Mouse (Mus musculus) cerebellum, adult 11-12 months (tissue): ENCODE results near the gene Gopc.
"Not testable (repeated sequence)": the region's sequence is repeated elsewhere in the genome, so short reads cannot be mapped to it uniquely, and the experiment has no call there.

Experiments
- DNase-seq: peaks from one replicate; pipeline ENCODE4 v3.0.0; 2022

The Gopc gene

GRCm38 (mm10) chr10:52384823-52385610 lies 3.1 kb upstream of the Gopc start:
- peak; percentile 41 for DNase-seq

GRCm38 (mm10) chr10:52383522-52383921 lies 1.6 kb upstream of the Gopc start:
- no peak for DNase-seq

- DNase-seq: no peak
Measured at GRCm38 (mm10) chr10:52383022-52383421, 1.1 kb upstream of the Gopc start.

GRCm38 (mm10) chr10:52381321-52381801 lies 563 bp downstream of the Gopc start:
- DNase-seq: no peak

- no peak for DNase-seq
Measured at GRCm38 (mm10) chr10:52377813-52378212, 4.1 kb downstream of the Gopc start.

GRCm38 (mm10) chr10:52376422-52376821 lies 5.5 kb downstream of the Gopc start:
- DNase-seq: no peak

- no peak for DNase-seq
Measured at GRCm38 (mm10) chr10:52374651-52375050, 7.3 kb downstream of the Gopc start.

GRCm38 (mm10) chr10:52373834-52374233 lies 8.1 kb downstream of the Gopc start:
- DNase-seq: no peak

- peak; percentile 47 for DNase-seq
Measured at GRCm38 (mm10) chr10:52368376-52368775, 13.5 kb downstream of the Gopc start.

- no peak for DNase-seq
Measured at GRCm38 (mm10) chr10:52360862-52361609, 20.9 kb downstream of the Gopc start.

GRCm38 (mm10) chr10:52360241-52360735 lies 21.6 kb downstream of the Gopc start:
- DNase-seq: peak; percentile 71

GRCm38 (mm10) chr10:52358467-52358866 lies 23.5 kb downstream of the Gopc start, which contains the start of gene Gm26741:
TSS of gene Gm26741 (plus strand) at chr10:52358767.
- no peak for DNase-seq

GRCm38 (mm10) chr10:52353184-52353583 lies 28.7 kb downstream of the Gopc start:
- no peak for DNase-seq

GRCm38 (mm10) chr10:52343324-52343723 lies 38.6 kb downstream of the Gopc start:
- DNase-seq: not testable (repeated sequence)

GRCm38 (mm10) chr10:52331007-52331406 lies 50.9 kb downstream of the Gopc start:
- no peak for DNase-seq

GRCm38 (mm10) chr10:52321918-52322317 lies 60.0 kb downstream of the Gopc start:
- DNase-seq: no peak

- no peak for DNase-seq
Measured at GRCm38 (mm10) chr10:52319506-52320286, 62.2 kb downstream of the Gopc start.

GRCm38 (mm10) chr10:52309196-52309595 lies 72.7 kb downstream of the Gopc start:
- DNase-seq: no peak

- DNase-seq: no peak
Measured at GRCm38 (mm10) chr10:52304574-52304973, 77.3 kb downstream of the Gopc start.

- no peak for DNase-seq
Measured at GRCm38 (mm10) chr10:52302271-52302670, 79.7 kb downstream of the Gopc start.

GRCm38 (mm10) chr10:52301766-52302165 lies 80.2 kb downstream of the Gopc start:
- no peak for DNase-seq

GRCm38 (mm10) chr10:52298568-52298967 lies 83.4 kb downstream of the Gopc start:
- DNase-seq: not testable (repeated sequence)

GRCm38 (mm10) chr10:52295934-52296333 lies 86.0 kb downstream of the Gopc start:
- DNase-seq: no peak
